Mouse (Mus musculus): ENCODE measurements around the gene Cfi. TPM values are rescaled to one million over a fixed set of nuclear protein-coding genes. Genes with fewer than 3 reads are reported as not detected.

Cfi gene
- polyA plus RNA-seq, 1 experiment from 2014 or later, result 26.4 TPM

GRCm38 (mm10) chr3:129830626-129831025 is 5.1 kb upstream of the Cfi start:
- Histone ChIP-seq H3K9me3 (ENCODE audit: low read depth, low read length) (no peaks in the 10 kb centered on the region), H3K4me3 (ENCODE audit: low read depth, low read length) (peak overlapping the region; percentile 93), H3K27me3 (ENCODE audit: insufficient read depth, low read length) (no peaks in the 10 kb centered on the region), H3K27ac (ENCODE audit: low read depth) (peak overlapping the region; percentile 95), H3K9ac (peak overlapping the region; percentile 87), H3K4me1 (ENCODE audit: insufficient read depth) (peaks cover 5% of the 10 kb centered on the region; the same call in 1 of the 2 replicates), H3K4me2 (peak overlapping the region; percentile 80), H3K36me3 (ENCODE audit: insufficient read depth) (peaks cover 28% of the 10 kb centered on the region)
- peak; percentile 17 for ATAC-seq (ENCODE audit: insufficient read depth)
- under 1% methylated on average over 45 of the region's 45 CpGs for WGBS
- no peak for TF ChIP-seq CTCF (IDR thresholded peaks at IDR 0.05; ENCODE audit: low read depth)
- peak; percentile 45 for DNase-seq

- Histone ChIP-seq H3K36me3 (ENCODE audit: insufficient read depth) (peaks cover 23% of the 10 kb centered on the region), H3K4me3 (ENCODE audit: low read depth, low read length) (peak within 1 kb of the TSS; percentile 93), H3K4me2 (peak within 1 kb of the TSS; percentile 80), H3K27me3 (ENCODE audit: insufficient read depth, low read length) (no peaks in the 10 kb centered on the region), H3K9me3 (ENCODE audit: low read depth, low read length) (no peaks in the 10 kb centered on the region), H3K4me1 (ENCODE audit: insufficient read depth) (peaks cover 5% of the 10 kb centered on the region; the same call in 1 of the 2 replicates), H3K27ac (ENCODE audit: low read depth) (peak within 1 kb of the TSS; percentile 95), H3K9ac (peak within 1 kb of the TSS; percentile 87)
- ATAC-seq (ENCODE audit: insufficient read depth) (peak; percentile 93), DNase-seq (peak; percentile 100)
- WGBS, result under 1% methylated on average over 60 of the region's 60 CpGs
- TF ChIP-seq CTCF (IDR thresholded peaks at IDR 0.05; ENCODE audit: low read depth), result no peak
Observed at GRCm38 (mm10) chr3:129831035-129831568, 4.6 kb upstream of the Cfi start, which contains the start of gene Gar1. Gene Gar1 (minus strand): TSS chr3:129831396.

DNA sequence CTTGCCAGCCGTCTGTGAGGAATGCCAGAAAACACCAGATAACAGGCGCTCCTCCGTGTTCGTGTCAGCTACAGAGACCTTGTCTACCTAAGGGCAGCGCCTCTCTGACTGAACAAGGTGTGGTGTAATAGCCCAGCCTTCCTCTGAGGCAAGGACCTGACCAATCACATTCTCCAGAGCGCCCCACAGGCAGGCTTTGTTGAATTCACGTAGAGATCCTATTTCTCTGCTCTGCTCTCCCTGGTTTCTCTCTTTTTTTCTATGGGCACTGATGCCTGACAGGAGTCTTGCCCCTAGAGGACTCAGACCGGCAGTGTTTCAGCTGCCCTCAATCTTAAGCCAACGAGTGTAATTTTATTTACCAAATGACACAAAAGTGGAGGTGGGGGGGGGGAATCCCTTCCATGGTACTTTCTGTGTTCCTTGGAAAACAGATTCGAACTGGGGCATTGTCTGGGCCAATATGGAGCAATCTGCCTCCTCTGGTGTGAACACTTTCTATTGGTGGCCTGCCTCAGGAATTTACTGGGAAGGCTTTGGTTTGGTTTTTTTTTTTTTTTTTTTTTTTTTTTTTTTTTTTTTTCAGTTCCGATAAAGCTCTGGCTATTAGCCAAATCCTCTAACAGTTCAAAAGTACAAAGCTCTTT is 490 bp downstream of the Cfi start:
- Histone ChIP-seq H3K9ac (no peak overlapping the region), H3K4me3 (ENCODE audit: low read depth, low read length) (no peak overlapping the region), H3K9me3 (ENCODE audit: low read depth, low read length) (no peaks in the 10 kb centered on the region), H3K4me1 (ENCODE audit: insufficient read depth) (no peaks in the 10 kb centered on the region), H3K27me3 (ENCODE audit: insufficient read depth, low read length) (no peaks in the 10 kb centered on the region), H3K36me3 (ENCODE audit: insufficient read depth) (no peaks in the 10 kb centered on the region), H3K27ac (ENCODE audit: low read depth) (peak overlapping the region; percentile 75; the same call in 1 of the 2 replicates), H3K4me2 (peak overlapping the region; percentile 47)
- ATAC-seq (ENCODE audit: insufficient read depth) (peak; percentile 61; the same call in 1 of the 2 replicates), DNase-seq (peak; percentile 50)
- TF ChIP-seq CTCF (IDR thresholded peaks at IDR 0.05; ENCODE audit: low read depth), result no peak
- WGBS, result 9% methylated on average over 11 of the region's 11 CpGs

GRCm38 (mm10) chr3:129836965-129837364 is 1.3 kb downstream of the Cfi start:
- H3K36me3 ChIP-seq (ENCODE audit: insufficient read depth), result no peaks in the 10 kb centered on the region
- H3K4me1 ChIP-seq (ENCODE audit: insufficient read depth), result no peaks in the 10 kb centered on the region
- H3K9me3 ChIP-seq (ENCODE audit: low read depth, low read length), result no peaks in the 10 kb centered on the region
- no peaks in the 10 kb centered on the region for H3K27me3 ChIP-seq (ENCODE audit: insufficient read depth, low read length)
- no peak overlapping the region for H3K4me3 ChIP-seq (ENCODE audit: low read depth, low read length)
- WGBS, result 69% methylated on average over 6 of the region's 6 CpGs
- no peak for ATAC-seq (ENCODE audit: insufficient read depth)
- no peak for DNase-seq
- H3K4me2 ChIP-seq, result peak overlapping the region; percentile 47
- TF ChIP-seq CTCF (IDR thresholded peaks at IDR 0.05; ENCODE audit: low read depth), result no peak
- no peak overlapping the region for H3K9ac ChIP-seq
- peak overlapping the region; percentile 18; the same call in 1 of the 2 replicates for H3K27ac ChIP-seq (ENCODE audit: low read depth)

GRCm38 (mm10) chr3:129838017-129838416 is 2.3 kb downstream of the Cfi start:
- Histone ChIP-seq H3K4me2 (no peak overlapping the region), H3K9me3 (ENCODE audit: low read depth, low read length) (no peaks in the 10 kb centered on the region), H3K27ac (ENCODE audit: low read depth) (no peak overlapping the region), H3K27me3 (ENCODE audit: insufficient read depth, low read length) (no peaks in the 10 kb centered on the region), H3K4me3 (ENCODE audit: low read depth, low read length) (no peak overlapping the region), H3K36me3 (ENCODE audit: insufficient read depth) (no peaks in the 10 kb centered on the region), H3K9ac (no peak overlapping the region), H3K4me1 (ENCODE audit: insufficient read depth) (no peaks in the 10 kb centered on the region)
- no peak for TF ChIP-seq CTCF (IDR thresholded peaks at IDR 0.05; ENCODE audit: low read depth)
- WGBS, result 46% methylated on average over 6 of the region's 7 CpGs
- DNase-seq, result no peak
- no peak for ATAC-seq (ENCODE audit: insufficient read depth)

GRCm38 (mm10) chr3:129845868-129846267 is 10.2 kb downstream of the Cfi start:
- ATAC-seq (ENCODE audit: insufficient read depth), result no peak
- no peaks in the 10 kb centered on the region for H3K36me3 ChIP-seq (ENCODE audit: insufficient read depth)
- WGBS, result 69% methylated on average over 2 of the region's 2 CpGs

DNA sequence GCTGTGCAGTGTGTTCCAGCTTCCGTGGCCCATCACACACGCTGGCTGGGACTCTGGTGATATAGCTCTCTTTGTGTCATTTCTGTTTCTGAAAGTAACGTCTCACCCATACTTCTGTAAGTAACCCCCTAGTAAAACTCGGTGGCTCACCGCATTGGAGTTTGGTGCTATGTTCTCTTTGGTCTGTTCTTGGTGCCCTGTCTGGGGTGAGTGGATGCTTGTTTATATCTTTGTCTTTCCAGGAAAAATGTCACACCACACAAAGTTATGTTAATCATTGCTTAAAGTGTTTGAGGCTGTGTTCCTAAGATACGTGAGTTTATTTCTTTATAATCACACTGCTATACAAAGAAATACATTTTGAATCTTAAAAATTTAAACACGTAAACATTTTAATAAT is 11.2 kb downstream of the Cfi start:
- H3K27ac ChIP-seq (ENCODE audit: low read depth), result no peak overlapping the region
- DNase-seq (no peak), ATAC-seq (ENCODE audit: insufficient read depth) (no peak)
- H3K4me2 ChIP-seq, result no peak overlapping the region
- H3K9me3 ChIP-seq (ENCODE audit: low read depth, low read length), result no peaks in the 10 kb centered on the region
- no peaks in the 10 kb centered on the region for H3K36me3 ChIP-seq (ENCODE audit: insufficient read depth)
- H3K9ac ChIP-seq, result no peak overlapping the region
- H3K4me3 ChIP-seq (ENCODE audit: low read depth, low read length), result no peak overlapping the region
- no peak for TF ChIP-seq CTCF (IDR thresholded peaks at IDR 0.05; ENCODE audit: low read depth)
- no peaks in the 10 kb centered on the region for H3K27me3 ChIP-seq (ENCODE audit: insufficient read depth, low read length)
- 78% methylated on average over 7 of the region's 7 CpGs for WGBS
- H3K4me1 ChIP-seq (ENCODE audit: insufficient read depth), result no peaks in the 10 kb centered on the region

More at GRCm38 (mm10) chr3:129845868-129846267, 10.2 kb downstream of the Cfi start:
- DNase-seq, result no peak
- Histone ChIP-seq H3K4me1 (ENCODE audit: insufficient read depth) (no peaks in the 10 kb centered on the region), H3K4me3 (ENCODE audit: low read depth, low read length) (no peak overlapping the region), H3K27ac (ENCODE audit: low read depth) (no peak overlapping the region), H3K27me3 (ENCODE audit: insufficient read depth, low read length) (no peaks in the 10 kb centered on the region), H3K4me2 (no peak overlapping the region), H3K9me3 (ENCODE audit: low read depth, low read length) (no peaks in the 10 kb centered on the region), H3K9ac (no peak overlapping the region)
- TF ChIP-seq CTCF (IDR thresholded peaks at IDR 0.05; ENCODE audit: low read depth), result no peak
